Mouse (Mus musculus): Measurements from ENCODE around the gene Arhgef40. TPM values are rescaled to one million over a fixed set of nuclear protein-coding genes. Genes with fewer than 3 reads are reported as not detected.

The Arhgef40 gene
- total and polyA plus RNA-seq, 3 experiments, result 6.4 to 150 (median 37.5) TPM

GRCm38 (mm10) chr14:52012085-52012484 lies 27.6 kb downstream of the Arhgef40 start:
- TF ChIP-seq HCFC1 (IDR thresholded peaks at IDR 0.05; ENCODE audit: low read depth, low read length) (no peak), UBTF (IDR thresholded peaks at IDR 0.05; ENCODE audit: borderline replicate concordance, insufficient read depth, low read depth, low read length) (no peak), GABPA (IDR thresholded peaks at IDR 0.05; ENCODE audit: low read depth, low read length) (no peak), MAFK (IDR thresholded peaks at IDR 0.05; ENCODE audit: borderline replicate concordance, low read depth, low read length) (no peak), USF1 (IDR thresholded peaks at IDR 0.05; ENCODE audit: low read depth, low read length) (no peak), ZKSCAN1 (IDR thresholded peaks at IDR 0.05; ENCODE audit: low read depth, low read length) (no peak), BHLHE40 (IDR thresholded peaks at IDR 0.05; ENCODE audit: borderline replicate concordance, low read depth, low read length) (no peak), SIN3A (IDR thresholded peaks at IDR 0.05; ENCODE audit: low read length) (no peak), NRF1 (IDR thresholded peaks at IDR 0.05; ENCODE audit: insufficient read depth, low read depth, low read length, poor library complexity, severe bottlenecking) (no peak), TBP (IDR thresholded peaks at IDR 0.05; ENCODE audit: low read depth, low read length) (no peak), EP300 (IDR thresholded peaks at IDR 0.05; ENCODE audit: low read depth in 1 of 2, low read length in 2 of 2) (no peak), MYC (IDR thresholded peaks at IDR 0.05; ENCODE audit: low read depth, low read length) (no peak)
- peaks cover 0 to 17% of the 10 kb centered on the region in 2 experiments; a peak in 3 of 4 replicates for H3K4me1 ChIP-seq (ENCODE audit: control insufficient read depth in 1 of 2, insufficient read depth in 2 of 2, low read length in 2 of 2)

DNA sequence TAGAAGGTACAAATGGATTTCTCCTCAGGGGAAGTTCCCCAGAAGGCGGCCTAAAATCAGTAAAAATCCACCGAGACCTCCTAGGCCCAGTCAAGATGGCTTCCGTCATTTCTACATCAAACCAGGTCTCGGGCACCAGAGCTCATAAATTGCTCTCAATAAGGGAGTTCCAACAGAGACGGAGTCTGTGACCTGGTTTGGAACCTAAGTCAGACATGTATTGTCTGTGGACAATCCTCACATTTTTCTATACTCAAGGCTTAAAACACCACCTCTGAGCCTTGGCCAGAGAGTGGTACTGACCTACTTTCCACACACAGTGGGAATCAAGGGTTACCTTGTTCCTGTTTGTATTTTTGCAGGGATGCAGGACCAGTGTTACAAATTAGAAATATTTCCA lies 28.0 kb downstream of the Arhgef40 start:
- H3K27ac ChIP-seq (ENCODE audit: control insufficient read depth, low read depth, low read length), result no peak overlapping the region
- H3K79me2 ChIP-seq (ENCODE audit: control insufficient read depth, insufficient read depth, low read length, poor library complexity), result no peaks in the 10 kb centered on the region
- peaks cover 0 to 17% of the 10 kb centered on the region in 2 experiments; a peak in 3 of 4 replicates for H3K4me1 ChIP-seq (ENCODE audit: control insufficient read depth in 1 of 2, insufficient read depth in 2 of 2, low read length in 2 of 2)
- H3K9me3 ChIP-seq (replicated peaks; ENCODE audit: insufficient read depth, low read length), result no peaks in the 10 kb centered on the region
- DNase-seq (ENCODE audit: low read depth, low spot score), result no peak
- H3K27me3 ChIP-seq (ENCODE audit: control insufficient read depth in 1 of 2, insufficient read depth in 2 of 2, low read length in 2 of 2), result no peaks in the 10 kb centered on the region
- H3K9ac ChIP-seq (ENCODE audit: control insufficient read depth, low read depth, low read length, poor library complexity, severe bottlenecking), result no peak overlapping the region
- no peak overlapping the region for H3K4me3 ChIP-seq (ENCODE audit: control insufficient read depth in 1 of 2, insufficient read depth in 1 of 2, low read depth in 2 of 2, low read length in 2 of 2)
- no peak for TF ChIP-seq MYC (IDR thresholded peaks at IDR 0.05; ENCODE audit: low read depth, low read length)
- no peak for TF ChIP-seq ELF1 (IDR thresholded peaks at IDR 0.05; ENCODE audit: low read depth, low read length)
- TF ChIP-seq POLR2A (IDR thresholded peaks at IDR 0.05; ENCODE audit: control insufficient read depth in 1 of 2, insufficient read depth in 1 of 2, low read depth in 1 of 2, low read length in 2 of 2, poor library complexity in 1 of 2), result no peak
- TF ChIP-seq TAL1 (IDR thresholded peaks at IDR 0.05; ENCODE audit: low read length), result no peak
- TF ChIP-seq ZNF384 (IDR thresholded peaks at IDR 0.05; ENCODE audit: low read depth, low read length), result no peak
- peaks cover 0 to 11% of the 10 kb centered on the region in 2 experiments; a peak in 2 of 4 replicates for H3K36me3 ChIP-seq (ENCODE audit: control insufficient read depth in 1 of 2, insufficient read depth in 2 of 2, low read length in 2 of 2)

More at GRCm38 (mm10) chr14:52012085-52012484, 27.6 kb downstream of the Arhgef40 start:
- Histone ChIP-seq H3K4me3 (ENCODE audit: control insufficient read depth in 1 of 2, insufficient read depth in 1 of 2, low read depth in 2 of 2, low read length in 2 of 2) (no peak overlapping the region), H3K27ac (ENCODE audit: control insufficient read depth, low read depth, low read length) (no peak overlapping the region), H3K36me3 (ENCODE audit: control insufficient read depth in 1 of 2, insufficient read depth in 2 of 2, low read length in 2 of 2) (peaks cover 0 to 11% of the 10 kb centered on the region in 2 experiments; a peak in 2 of 4 replicates), H3K9ac (ENCODE audit: control insufficient read depth, low read depth, low read length, poor library complexity, severe bottlenecking) (no peak overlapping the region), H3K79me2 (ENCODE audit: control insufficient read depth, insufficient read depth, low read length, poor library complexity) (no peaks in the 10 kb centered on the region), H3K27me3 (ENCODE audit: control insufficient read depth in 1 of 2, insufficient read depth in 2 of 2, low read length in 2 of 2) (no peaks in the 10 kb centered on the region), H3K9me3 (replicated peaks; ENCODE audit: insufficient read depth, low read length) (no peaks in the 10 kb centered on the region)
- DNase-seq (ENCODE audit: low read depth, low spot score), result no peak

Measured in MEL (cell line).